Mouse (Mus musculus): ENCODE measurements around the gene Dnajb8.

The Dnajb8 gene

DNA sequence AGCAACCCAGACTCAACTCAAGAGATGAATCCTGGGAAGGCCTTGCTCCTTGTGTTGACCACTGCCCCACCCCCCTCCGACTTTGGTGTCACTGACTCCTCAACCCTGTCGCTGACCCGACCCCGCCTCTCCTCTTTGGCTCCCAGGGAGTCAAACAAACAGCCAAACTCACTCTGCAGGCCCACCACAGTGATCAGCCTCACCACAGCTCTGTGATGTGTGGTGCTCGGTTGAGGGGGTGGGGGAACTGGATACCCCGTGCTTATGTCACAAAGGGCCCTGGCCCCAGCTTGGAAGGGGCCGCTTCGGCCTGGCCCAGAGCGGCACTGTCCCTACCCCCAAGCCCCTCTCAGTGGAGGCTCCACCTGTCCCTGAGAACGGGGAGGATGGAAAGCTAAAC, at the start of gene Dnajb8:
Gene Dnajb8, plus strand, starts transcription at position 301 of the 400 bp plus-strand sequence.
- TF ChIP-seq GATA4 (IDR thresholded peaks at IDR 0.05; ENCODE audit: insufficient replicate concordance, low read length): no peak

DNA sequence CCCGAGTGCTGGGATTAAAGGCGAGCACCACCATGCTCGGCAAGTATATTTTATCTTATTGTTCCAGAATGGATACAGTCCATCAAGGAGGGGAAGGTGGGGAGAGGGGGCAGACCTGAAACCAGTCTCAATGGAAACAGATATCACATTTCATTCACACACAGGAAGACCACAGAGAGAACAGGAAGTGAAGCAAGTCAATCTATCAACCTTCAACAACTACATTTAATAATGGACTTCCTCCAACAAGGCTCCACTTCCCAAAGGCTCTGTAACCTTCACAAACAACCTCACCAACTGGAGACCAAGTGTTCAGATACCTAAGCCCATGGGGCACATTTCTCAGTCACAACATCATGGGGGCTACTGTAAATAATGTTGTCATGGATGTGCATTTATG, 47.9 kb upstream of the Dnajb8 start:
- TF ChIP-seq GATA4 (IDR thresholded peaks at IDR 0.05; ENCODE audit: insufficient replicate concordance, low read length): no peak

DNA sequence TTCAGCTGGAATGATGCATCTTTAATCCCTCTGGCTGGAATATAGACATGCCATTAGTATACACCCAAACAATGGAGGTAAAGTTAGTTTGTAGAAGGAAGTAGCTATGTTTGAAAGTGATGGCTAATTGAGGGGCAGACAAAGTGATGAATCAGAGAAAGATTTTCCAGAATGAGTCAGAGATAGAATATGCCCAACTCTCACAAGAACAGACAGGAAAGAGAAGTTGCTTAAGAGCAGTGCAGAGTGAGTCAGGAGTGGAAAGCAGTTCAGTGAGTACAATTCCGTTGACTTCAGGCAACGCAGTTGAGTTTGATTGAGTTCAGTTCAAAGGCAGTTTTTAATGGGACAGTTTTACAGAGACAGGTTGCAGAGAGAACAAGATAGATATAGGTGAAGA, 47.4 kb upstream of the Dnajb8 start:
- TF ChIP-seq GATA4 (IDR thresholded peaks at IDR 0.05; ENCODE audit: insufficient replicate concordance, low read length): no peak

DNA sequence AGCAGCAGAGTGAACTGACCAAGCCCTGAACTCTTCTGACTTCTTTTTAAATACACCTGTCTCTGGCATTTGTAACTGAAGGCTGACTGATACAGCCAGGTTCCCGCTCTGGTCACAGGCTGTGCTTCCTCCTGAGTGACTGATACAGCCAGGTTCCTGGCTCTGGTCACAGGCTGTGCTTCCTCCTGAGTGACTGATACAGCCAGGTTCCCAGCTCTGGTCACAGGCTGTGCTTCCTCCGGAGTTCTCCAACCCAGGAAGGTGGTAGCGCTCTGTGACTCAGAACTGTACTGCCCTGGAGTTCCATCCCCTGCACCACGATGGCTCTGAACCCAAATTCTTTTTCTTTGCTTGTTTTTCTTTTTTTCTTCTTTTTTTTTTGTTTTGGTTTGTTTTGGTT, 37.4 kb upstream of the Dnajb8 start:
- TF ChIP-seq GATA4 (IDR thresholded peaks at IDR 0.05; ENCODE audit: insufficient replicate concordance, low read length): no peak

DNA sequence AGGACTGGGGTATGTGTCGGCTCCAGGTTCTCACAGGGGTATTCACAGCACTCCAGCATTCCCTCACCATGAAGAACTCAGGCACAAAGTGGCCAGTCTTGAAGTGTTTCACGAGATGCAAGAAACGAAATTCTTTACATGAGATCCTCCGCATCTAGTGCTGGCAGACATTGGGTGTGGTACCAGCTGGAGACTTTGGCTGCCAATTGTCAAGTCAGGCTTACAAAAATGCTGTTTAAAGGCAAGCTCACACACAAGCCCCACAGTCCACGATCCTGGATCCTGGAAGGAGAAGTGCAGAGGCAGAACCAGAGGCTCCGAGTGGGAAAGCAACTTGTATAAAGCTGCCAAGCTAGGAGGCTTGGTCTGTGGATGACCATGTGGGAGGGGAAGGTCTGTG, 33.9 kb upstream of the Dnajb8 start:
- no peak for TF ChIP-seq GATA4 (IDR thresholded peaks at IDR 0.05; ENCODE audit: insufficient replicate concordance, low read length)

DNA sequence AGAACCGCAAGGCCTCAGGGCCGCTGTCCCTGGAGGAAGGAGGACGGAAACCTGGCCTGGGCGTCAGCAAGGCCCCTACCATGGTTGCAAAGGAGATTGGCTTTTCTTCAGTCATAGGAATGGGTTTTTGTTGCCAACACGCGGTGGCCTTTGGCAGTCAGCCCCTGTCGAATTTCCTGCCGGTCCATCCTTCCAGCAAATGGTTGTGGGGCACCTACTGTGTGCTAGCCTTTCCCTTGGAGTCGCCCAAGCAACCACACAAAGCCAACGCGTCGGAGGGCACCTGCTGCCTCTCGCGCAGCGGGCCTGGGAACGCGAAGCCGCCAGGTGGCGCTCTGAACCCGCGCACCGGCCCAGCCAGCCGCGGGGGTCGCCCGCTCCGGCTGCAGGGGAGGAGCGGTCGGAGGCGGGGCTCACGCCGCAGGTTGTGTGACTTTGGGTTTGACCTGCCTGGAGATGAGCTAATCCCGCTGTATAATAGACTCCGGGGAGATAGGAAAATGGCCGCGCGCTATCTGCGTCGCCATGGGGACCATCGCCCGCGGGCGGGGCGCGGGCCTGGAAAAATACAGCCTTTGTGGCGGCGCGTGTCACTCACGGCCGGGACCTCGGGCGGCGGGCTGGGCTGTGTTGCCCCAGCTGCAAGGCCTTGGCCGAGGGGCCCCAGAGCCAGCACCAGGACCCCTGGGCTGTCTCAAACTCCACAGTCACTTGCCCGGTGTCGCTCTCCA, 32.6 kb upstream of the Dnajb8 start:
- peak; percentile 94; the same call in 1 of the 2 replicates for TF ChIP-seq GATA4 (IDR thresholded peaks at IDR 0.05; ENCODE audit: insufficient replicate concordance, low read length)

DNA sequence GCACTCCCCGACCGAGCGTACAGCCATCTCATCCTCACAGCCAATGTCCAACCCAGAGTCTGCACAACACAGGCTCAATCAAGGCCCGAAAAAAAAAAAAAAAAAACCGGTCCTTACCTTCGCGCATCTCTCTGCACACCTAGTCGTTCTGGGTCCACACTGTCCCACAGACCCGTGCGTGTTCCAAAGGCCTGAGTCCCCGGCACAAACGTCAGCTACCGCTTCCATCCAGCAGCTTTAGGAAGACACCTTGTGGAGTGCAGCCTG, 32.1 kb upstream of the Dnajb8 start:
- TF ChIP-seq GATA4 (IDR thresholded peaks at IDR 0.05; ENCODE audit: insufficient replicate concordance, low read length): no peak

DNA sequence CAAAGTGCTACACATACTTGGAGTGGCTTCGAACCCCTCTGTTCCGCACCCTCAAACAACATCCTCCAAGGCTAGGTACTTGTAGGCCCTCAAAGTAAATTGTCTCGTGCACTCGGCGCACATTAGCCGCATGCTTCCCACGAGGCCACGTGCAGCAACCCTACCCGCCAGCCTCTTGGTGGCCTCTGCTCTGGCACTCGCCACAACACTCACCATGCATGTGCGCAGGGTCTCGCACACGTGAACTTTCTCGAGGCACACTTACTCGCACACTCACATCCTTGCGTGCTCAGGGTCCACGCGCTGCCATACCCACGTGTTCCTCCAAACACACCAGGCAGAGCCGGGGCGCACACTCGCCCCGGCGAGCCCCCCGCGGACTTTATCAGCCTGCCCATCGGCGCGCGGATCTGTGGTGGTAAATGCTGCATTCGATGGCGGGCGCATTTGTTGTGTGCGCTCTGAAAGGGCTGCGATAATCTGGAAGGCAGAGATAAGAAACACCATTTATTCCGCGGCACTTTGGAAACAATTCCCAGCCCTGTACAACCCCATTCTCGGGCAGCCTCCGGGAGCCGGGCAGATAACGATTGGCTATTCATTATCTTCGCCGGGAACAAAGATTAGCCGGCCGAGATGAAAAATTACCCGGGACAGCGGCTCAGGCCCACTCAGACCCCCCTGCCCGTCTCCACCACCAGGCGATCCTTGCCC, 31.6 kb upstream of the Dnajb8 start:
- peak; percentile 42; the same call in 1 of the 2 replicates for TF ChIP-seq GATA4 (IDR thresholded peaks at IDR 0.05; ENCODE audit: insufficient replicate concordance, low read length)

DNA sequence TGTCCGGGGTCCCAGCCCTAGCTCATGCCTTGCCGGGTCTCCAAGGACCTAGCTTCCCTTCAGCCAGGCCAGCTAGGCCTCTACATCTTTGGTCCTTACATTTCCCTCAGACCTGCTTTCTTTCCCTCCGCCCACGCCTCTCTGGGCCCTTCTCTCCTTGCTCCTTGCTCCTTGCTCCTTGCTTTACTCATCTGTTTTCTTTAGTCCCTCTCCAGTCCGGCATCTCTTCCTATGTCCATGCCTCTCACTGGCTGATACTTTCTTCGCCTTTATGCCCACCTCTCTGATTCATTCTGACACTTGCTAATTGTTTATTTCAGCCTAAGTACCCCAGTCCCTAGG, 31.1 kb upstream of the Dnajb8 start:
- no peak for TF ChIP-seq GATA4 (IDR thresholded peaks at IDR 0.05; ENCODE audit: insufficient replicate concordance, low read length)

DNA sequence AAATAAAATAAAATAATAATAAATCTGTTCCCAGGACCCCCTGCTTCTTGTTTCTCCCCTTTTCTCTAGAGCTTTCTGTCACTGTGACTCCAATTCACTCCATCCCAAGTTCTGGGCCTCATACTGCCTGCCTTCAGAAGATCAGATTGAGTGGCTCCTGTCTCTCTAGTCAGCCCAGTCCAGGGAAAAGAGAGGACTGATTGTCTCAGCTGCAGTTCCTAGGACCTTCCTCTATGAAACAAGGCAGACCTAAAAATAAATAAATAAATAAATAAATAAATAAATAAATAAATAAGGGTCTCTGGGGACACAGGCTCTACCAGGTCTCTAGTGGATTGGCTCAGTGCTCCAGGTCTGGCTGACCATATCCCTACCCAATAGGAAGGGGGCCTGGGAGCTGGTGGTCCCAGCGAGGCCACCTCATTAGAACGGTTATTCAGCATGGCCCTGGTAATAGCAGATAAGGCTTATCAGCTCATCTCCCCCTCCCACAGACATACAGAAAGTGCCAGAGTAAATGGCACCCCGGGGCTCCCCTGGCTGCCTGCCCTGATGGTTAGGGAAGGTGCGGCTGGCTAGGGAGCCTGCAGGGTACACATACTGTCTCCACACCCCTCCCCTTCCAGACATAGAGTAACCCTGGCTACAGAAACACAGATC, 30.5 kb upstream of the Dnajb8 start:
- TF ChIP-seq GATA4 (IDR thresholded peaks at IDR 0.05; ENCODE audit: insufficient replicate concordance, low read length): no peak

DNA sequence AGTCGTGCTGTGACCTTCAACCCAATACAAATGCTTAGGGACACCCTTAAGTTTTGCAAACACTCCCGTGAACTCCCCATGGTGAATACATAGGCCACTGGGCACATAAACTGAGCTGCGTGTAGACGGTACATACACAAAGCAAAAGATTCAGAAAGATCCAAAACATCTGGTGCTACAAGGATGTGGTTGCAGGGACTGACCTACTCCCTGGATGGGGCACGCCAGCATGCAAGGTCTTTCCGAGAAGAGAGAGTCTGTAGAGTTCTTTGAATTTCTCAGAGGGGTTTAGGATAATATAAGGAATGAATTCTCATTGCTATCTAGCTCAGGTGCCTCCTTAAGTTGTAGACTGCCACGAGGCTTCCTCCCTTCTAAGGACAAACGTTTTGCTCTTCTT, 29.3 kb upstream of the Dnajb8 start:
- TF ChIP-seq GATA4 (IDR thresholded peaks at IDR 0.05; ENCODE audit: insufficient replicate concordance, low read length): no peak

DNA sequence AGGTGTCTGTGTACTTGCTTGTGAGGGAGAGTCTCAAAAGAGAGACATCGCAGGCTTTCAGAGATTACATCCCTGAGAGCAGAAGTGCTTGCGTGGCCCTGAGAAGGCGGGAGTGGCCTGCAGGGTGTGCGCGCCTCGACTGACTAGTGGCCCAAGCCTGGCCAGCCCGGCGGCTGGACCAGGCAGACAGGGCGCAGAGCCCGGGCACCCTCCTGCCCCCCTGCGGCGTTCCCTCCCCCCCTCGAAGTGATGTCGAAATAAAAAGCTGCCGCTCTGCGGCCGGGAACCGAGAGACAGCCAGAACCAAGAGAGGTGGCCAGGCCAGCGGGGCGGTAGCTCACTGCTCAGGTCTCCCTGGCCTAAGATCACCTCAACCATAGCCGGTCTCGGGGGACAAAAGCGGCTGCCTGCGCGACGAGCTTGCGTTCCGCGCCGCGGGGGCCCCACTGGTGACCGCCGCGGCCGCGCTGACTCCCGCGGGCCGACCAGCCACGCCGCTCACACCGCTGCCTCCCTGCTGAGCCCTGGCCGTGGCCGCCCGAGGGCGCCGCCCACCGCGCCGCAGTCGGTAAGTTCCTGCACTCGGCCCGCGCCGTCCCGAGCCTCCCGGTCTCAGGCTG, 28.5 kb upstream of the Dnajb8 start, which contains the start of gene Gata2:
Gene Gata2, plus strand, starts transcription at position 459 of the 620 bp plus-strand sequence.
- no peak for TF ChIP-seq GATA4 (IDR thresholded peaks at IDR 0.05; ENCODE audit: insufficient replicate concordance, low read length)

DNA sequence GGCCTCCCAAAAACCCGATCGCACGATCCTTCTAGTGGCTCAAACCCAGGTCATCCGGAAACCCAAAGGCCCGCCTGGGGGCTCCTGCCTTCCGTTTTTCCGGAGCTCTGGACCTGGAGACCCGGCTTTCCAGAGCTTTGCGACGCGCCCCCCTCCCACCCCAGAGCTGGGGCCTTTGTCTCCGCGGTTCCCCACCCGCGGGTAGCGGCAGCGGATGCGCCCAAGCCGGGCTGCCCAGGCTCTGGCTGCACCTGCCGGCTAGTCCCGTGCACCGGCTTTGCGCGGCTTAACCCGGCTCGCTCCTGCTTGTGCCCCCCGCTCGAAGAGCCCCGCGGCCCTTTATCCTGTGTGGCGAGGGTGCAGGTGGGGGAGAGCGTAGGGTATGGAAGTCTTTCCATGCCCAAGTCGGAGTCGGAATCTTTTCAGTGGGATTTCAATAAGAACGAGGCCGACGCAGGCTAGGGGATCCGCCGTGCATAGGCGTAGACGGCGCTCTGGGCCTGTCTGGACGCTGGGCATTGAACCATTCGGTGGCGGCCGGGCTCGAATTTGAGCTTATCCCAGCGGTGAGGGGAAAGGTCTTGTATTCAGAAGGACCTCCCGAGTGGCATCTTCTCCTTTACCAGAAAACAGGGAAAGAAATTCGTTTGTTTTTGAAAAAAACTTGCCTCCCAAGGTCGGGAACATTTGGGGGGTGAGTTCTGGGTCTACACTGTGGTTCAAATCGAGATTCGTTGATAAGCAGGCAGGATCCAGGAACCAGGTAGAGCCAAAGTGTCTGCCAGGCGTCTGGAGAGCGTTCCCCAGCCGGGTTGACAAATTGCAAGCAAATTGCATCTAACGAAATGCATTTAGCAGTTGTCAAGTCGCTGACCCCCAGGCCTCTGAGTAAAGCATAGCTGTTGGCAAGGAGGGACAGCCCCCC, 27.8 kb upstream of the Dnajb8 start:
- no peak for TF ChIP-seq GATA4 (IDR thresholded peaks at IDR 0.05; ENCODE audit: insufficient replicate concordance, low read length)

DNA sequence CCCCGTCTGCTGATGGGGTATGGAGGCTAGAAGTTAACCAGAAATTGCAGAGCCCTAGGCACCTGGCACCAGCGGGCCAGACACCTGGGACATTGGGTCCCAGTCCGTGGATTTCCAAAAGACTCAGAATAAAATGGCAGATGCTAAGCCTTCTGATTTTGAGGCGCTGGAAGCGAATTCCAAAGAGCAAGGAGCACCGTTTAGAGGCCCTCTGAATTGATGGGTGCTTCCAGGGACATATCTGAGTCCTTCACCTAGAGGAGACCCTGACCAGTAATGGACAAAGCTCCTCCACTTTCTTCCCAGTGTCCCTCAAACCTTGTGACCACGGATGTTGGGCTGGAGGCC, 27.1 kb upstream of the Dnajb8 start:
- TF ChIP-seq GATA4 (IDR thresholded peaks at IDR 0.05; ENCODE audit: insufficient replicate concordance, low read length): no peak

Data from liver, adult (tissue).